In the genomic region with DNA sequence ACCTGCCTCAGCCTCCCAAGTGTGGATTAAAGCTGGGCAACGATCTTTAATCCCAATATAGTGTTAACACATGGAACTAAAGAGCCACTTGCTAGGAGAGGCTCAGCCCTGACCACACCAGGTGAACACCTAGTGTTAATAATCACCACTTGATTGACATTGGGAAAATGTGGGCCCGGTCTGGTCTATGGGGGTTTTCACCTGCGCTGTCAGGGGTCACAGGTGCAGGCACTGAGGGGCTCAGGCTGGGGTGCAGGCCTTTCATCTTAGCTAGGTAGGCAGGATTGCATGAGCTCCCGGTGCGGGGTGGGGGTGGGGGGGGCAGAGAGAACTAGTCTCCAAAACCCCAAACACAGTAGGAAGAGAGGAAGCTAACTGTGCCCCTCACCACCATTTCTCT, we compare ENCODE assay signal across 11 mouse cellular contexts.
"Had no signal": no experiment of that assay in that cellular context is flagged by ENCODE, and none has a peak within 500 bp of the region (broad histone marks: within the 10 kb centered on the region; RNA-seq: fewer than 3 reads in every experiment).

No protein-coding gene starts in this region.

- H3K9me3 ChIP-seq: limb, embryonic 12.5 days; liver, embryonic 13.5 days; midbrain, embryonic 13.5 days had no signal

- DNase-seq: kidney, adult 8-10 months; kidney, postnatal 36 days; layer of hippocampus, adult 9-11 months; layer of hippocampus, postnatal 36 days; liver; liver, embryonic 13.5 days; liver, postnatal 0 days; right cerebral cortex, postnatal 14 days had no signal

- H3K4me2 ChIP-seq: limb, embryonic 12.5 days; midbrain, embryonic 13.5 days had no signal

- H3K9ac ChIP-seq: limb, embryonic 12.5 days; liver, embryonic 13.5 days; liver, postnatal 0 days; midbrain, embryonic 13.5 days had no signal

- H3K4me3 ChIP-seq: limb, embryonic 12.5 days; midbrain, embryonic 13.5 days had no signal

- H3K27ac ChIP-seq: kidney, postnatal 0 days; midbrain, embryonic 13.5 days had no signal

- ATAC-seq: liver, postnatal 0 days; midbrain, embryonic 13.5 days had no signal

- H3K36me3 ChIP-seq: limb, embryonic 12.5 days; liver, embryonic 13.5 days; midbrain, embryonic 13.5 days had no signal
